Mouse (Mus musculus) olfactory bulb, adult 2 months (tissue): Measurements from ENCODE around the gene Pfn3. TPM values are rescaled to one million over a fixed set of nuclear protein-coding genes. Genes with fewer than 3 reads are reported as not detected.
A peak's percentile ranks its signal among the peaks of the same experiment; 100 is the strongest.
"Not testable (repeated sequence)": the region's sequence is repeated elsewhere in the genome, so short reads cannot be mapped to it uniquely, and the experiment has no call there.

ENCODE experiments used
- H3K27ac ChIP-seq: fragments of 200-500 bp; 2 replicates; pipeline ENCODE4 v1.5.1; 2012; ENCODE audit warnings: low read depth, low read length; ENCODE audit not compliant: insufficient read depth
- H3K4me1 ChIP-seq: fragments of 200-500 bp; 2 replicates; pipeline ENCODE4 v1.6.1; 2012; ENCODE audit warnings: low read length; ENCODE audit not compliant: control insufficient read depth, insufficient read depth
- H3K4me3 ChIP-seq: fragments of 200-500 bp; 2 replicates; pipeline ENCODE4 v1.5.1; 2012; ENCODE audit warnings: mild to moderate bottlenecking, low read depth, low read length, moderate library complexity; ENCODE audit not compliant: insufficient read depth
- CTCF ChIP-seq: fragments of 200-500 bp; IDR thresholded peaks from 2 replicates; pipeline ENCODE4 v1.5.1; 2012; ENCODE audit warnings: low read depth, mild to moderate bottlenecking, low read length, moderate library complexity; ENCODE audit not compliant: insufficient read depth
- POLR2A ChIP-seq: fragments of 200-500 bp; IDR thresholded peaks from 2 replicates; pipeline ENCODE4 v1.6.1; 2012; ENCODE audit warnings: mild to moderate bottlenecking, low read depth, low read length, moderate library complexity; ENCODE audit not compliant: insufficient read depth
- WGBS: fragments of 180-500 bp; shearing (Covaris S2); methylation state at CpG from one replicate; pipeline ENCODE4 v1.1.7; 2018; 5-methylcytosine and 5-hydroxymethylcytosine counted together
- polyA plus RNA-seq: library from polyadenylated mRNA; stranded (reverse); fragments of >200 nt; gene quantifications from 2 replicates; pipeline ENCODE4 v1.2.4, GENCODE M21; 2012; ENCODE audit warnings: low replicate concordance; ENCODE audit not compliant: missing spikeins, insufficient read depth, insufficient read length

Pfn3 gene
- polyA plus RNA-seq, 1 experiment = not detected

GRCm38 (mm10) chr13:55449679-55450441 is 34.8 kb upstream of the Pfn3 start:
- TF ChIP-seq POLR2A (no peak), CTCF (no peak)
- no peak overlapping the region for H3K4me3 ChIP-seq
- 86% methylated on average over 17 of the region's 17 CpGs for WGBS
- H3K4me1 ChIP-seq = peaks cover 25% of the 10 kb centered on the region
- H3K27ac ChIP-seq = no peak overlapping the region

DNA sequence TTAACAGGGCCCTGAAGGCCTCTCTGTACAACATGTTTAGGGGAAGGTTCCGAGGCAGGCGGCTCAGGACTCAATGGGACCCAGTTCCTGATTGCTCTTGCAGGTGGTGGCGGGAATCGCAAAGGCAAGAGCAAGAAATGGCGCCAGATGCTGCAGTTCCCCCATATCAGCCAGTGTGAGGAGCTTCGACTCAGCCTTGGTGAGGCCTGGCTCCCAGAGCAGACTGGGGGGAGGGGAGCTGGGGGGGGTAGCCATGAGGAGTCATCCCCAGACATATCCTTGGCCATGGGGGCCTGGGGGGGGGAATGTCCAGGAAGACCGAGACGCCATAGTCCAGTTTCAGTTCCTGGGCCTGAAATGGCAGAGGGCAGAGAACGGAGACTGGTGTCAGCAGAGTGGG is 34.2 kb upstream of the Pfn3 start:
- H3K4me1 ChIP-seq = peaks cover 25% of the 10 kb centered on the region
- no peak overlapping the region for H3K4me3 ChIP-seq
- TF ChIP-seq CTCF = no peak
- 90% methylated on average over 9 of the region's 9 CpGs for WGBS
- no peak overlapping the region for H3K27ac ChIP-seq

- no peak overlapping the region for H3K4me3 ChIP-seq
- TF ChIP-seq POLR2A (no peak), CTCF (no peak)
- 89% methylated on average over 5 of the region's 5 CpGs for WGBS
- H3K27ac ChIP-seq = no peak overlapping the region
- peaks cover 25% of the 10 kb centered on the region for H3K4me1 ChIP-seq
Observed at GRCm38 (mm10) chr13:55448131-55448530, 33.1 kb upstream of the Pfn3 start.

GRCm38 (mm10) chr13:55447543-55447943 is 32.5 kb upstream of the Pfn3 start:
- WGBS = 51% methylated on average over 3 of the region's 3 CpGs
- no peak overlapping the region for H3K27ac ChIP-seq
- no peak overlapping the region for H3K4me3 ChIP-seq
- no peak for TF ChIP-seq CTCF
- TF ChIP-seq POLR2A = no peak
- peaks cover 25% of the 10 kb centered on the region for H3K4me1 ChIP-seq

DNA sequence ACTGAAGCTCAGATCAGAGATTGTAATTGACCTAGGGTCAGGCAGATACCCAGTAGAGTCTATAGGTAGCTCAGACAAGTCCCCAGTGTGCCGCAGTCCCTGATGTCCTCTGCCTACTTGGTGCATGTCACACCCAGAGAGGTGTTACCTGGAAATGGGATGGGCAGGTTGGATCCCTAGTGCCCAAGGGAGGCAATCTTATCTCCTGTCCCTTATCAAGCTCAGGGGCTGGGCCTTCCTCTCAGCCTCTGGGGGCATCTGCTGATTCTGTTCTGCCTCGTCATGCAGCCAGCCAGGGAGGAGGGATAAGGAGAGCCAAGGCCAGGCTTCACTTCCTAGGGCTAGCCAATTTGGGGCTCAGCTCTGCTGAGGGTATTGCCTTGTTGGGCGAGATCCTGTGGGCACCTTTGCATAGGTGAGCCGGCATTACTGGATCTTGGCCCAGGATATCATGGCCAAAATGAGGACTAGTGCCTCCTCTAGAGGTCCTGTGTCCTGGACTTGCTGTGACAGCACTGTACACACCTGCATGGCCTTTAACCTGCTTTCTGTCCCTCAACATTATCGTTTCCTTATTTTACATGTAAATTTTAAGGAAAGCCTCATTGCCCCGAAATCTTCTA is 31.6 kb upstream of the Pfn3 start:
- Histone ChIP-seq H3K4me3 (no peak overlapping the region), H3K27ac (no peak overlapping the region), H3K4me1 (peaks cover 25% of the 10 kb centered on the region)
- TF ChIP-seq POLR2A = no peak
- TF ChIP-seq CTCF = no peak
- WGBS = 81% methylated on average over 6 of the region's 6 CpGs

DNA sequence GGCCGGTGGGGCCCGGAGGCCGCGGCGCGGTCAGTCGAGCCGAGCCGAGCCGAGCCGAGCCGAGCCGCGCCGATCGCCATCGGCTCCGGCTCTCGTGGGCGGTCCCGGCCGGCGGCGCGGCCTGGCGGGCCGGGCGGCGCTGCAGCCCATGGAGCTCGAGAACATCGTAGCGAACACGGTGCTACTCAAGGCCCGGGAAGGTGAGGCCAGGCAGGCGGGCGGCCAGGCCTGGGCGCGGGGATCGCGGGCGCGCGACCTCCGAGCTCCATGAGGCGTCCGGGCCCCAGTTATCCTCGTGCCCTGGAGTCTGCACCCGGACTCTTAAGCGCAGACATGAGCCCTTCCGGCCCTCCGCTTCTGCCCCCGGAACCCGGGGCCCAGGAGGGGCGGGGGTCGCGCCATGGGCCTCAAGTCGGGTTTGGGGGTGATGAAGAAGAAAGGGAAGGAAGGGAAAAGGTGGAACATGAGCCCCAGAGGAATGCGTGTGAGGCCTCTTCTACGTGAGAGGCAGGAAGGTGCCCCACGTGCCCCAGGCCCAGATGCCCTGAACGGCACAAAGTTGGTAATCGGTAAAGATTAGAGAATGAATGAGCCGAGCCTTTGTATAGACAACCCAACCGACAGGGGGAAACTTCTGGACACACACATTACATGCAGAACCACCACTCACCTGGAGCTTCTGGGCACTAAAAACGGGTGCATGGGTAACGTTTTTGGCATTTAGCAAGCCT is 30.5 kb upstream of the Pfn3 start:
- peak; percentile 50; the same call in 1 of the 2 replicates for TF ChIP-seq POLR2A
- no peak for TF ChIP-seq CTCF
- peaks cover 22% of the 10 kb centered on the region for H3K4me1 ChIP-seq
- H3K27ac ChIP-seq = 0 out of 2 replicates have a peak overlapping the region, but pooled peaks have one; percentile 18
- WGBS = 3% methylated on average over 66 of the region's 66 CpGs
- peak overlapping the region; percentile 63 for H3K4me3 ChIP-seq

GRCm38 (mm10) chr13:55444937-55445315 is 29.9 kb upstream of the Pfn3 start, which contains the start of gene Grk6:
Gene Grk6 (plus strand): TSS chr13:55445072.
- under 1% methylated on average over 35 of the region's 35 CpGs for WGBS
- peak within 1 kb of the TSS; percentile 63 for H3K4me3 ChIP-seq
- H3K27ac ChIP-seq = peak within 1 kb of the TSS; percentile 86
- H3K4me1 ChIP-seq = peaks cover 20% of the 10 kb centered on the region
- TF ChIP-seq CTCF = no peak
- no peak for TF ChIP-seq POLR2A

DNA sequence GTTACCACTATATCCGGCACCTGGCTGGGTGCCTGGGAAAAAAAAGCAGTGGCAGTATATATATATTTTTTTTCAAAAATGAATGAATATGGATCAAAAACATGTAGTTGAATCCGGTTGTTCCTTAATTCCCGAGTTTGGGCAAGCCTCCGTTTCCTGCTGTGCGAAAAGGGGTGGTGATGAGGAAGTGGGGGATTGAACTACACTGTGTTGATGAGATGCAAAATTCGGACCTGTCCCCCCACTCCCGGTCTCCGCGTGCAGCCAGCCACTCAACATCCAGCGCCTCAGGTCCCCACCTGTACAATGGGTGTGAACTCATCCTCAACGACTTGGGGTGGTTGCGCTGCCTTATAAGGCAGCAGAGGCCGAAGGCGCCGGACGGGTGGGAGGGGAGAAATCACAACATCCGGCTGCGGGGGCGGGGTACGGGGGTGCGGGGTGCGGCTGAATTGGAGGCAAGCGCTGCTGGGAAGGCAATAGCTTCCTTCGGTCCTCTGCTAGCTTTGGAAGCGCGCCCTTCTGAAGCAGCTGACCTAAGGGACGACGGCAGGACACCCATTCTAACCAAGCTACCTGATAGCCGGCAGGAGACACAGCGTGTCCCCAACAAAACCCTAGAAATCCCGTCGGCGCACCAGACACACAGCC is 29.4 kb upstream of the Pfn3 start:
- Histone ChIP-seq H3K4me1 (peaks cover 20% of the 10 kb centered on the region), H3K27ac (peak overlapping the region; percentile 86), H3K4me3 (peak overlapping the region; percentile 63)
- under 1% methylated on average over 33 of the region's 33 CpGs for WGBS
- TF ChIP-seq POLR2A = peak; percentile 70; the same call in 1 of the 2 replicates
- TF ChIP-seq CTCF = no peak

DNA sequence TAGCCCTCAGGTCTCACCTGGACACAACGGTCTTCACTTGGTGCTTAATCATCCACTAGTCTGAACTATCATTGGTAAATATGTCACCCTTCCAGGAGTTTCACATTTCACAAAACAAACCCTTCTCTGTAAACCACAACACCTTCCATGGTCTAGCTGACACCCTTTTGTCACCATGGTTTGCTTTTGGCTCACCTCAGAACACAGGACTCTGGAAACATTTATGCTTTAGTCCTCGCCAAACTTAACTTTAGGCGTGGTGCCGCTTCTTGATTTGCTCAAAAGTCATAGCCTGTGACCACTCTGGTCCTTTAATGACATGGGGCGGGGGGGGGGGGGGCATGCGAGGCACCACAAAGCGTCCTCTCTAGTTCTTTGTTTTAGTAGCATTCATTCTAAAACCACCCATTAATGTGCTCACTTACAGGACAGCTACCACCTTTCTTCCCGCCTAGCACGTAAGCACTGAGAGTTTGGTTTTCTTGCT is 28.8 kb upstream of the Pfn3 start:
- H3K4me3 ChIP-seq = no peak overlapping the region
- H3K4me1 ChIP-seq = peaks cover 15% of the 10 kb centered on the region
- no peak overlapping the region for H3K27ac ChIP-seq
- WGBS = 37% methylated on average over 9 of the region's 9 CpGs
- TF ChIP-seq CTCF (no peak), POLR2A (no peak)

- H3K27ac ChIP-seq, H3K4me3 ChIP-seq: not testable (repeated sequence)
- 88% methylated on average over 15 of the region's 15 CpGs for WGBS
Observed at GRCm38 (mm10) chr13:55437111-55437629, 22.1 kb upstream of the Pfn3 start.

More at GRCm38 (mm10) chr13:55437111-55437629, 22.1 kb upstream of the Pfn3 start:
- not testable (repeated sequence) for H3K4me1 ChIP-seq
